Mouse (Mus musculus): ENCODE measurements at regions not wholly inside any gene's neighbourhood (a gene's known extent, or its start where the extent isn't known, plus 50 kb on each side); places are given as distances from the start of the nearest gene placed in this dataset.

DNA sequence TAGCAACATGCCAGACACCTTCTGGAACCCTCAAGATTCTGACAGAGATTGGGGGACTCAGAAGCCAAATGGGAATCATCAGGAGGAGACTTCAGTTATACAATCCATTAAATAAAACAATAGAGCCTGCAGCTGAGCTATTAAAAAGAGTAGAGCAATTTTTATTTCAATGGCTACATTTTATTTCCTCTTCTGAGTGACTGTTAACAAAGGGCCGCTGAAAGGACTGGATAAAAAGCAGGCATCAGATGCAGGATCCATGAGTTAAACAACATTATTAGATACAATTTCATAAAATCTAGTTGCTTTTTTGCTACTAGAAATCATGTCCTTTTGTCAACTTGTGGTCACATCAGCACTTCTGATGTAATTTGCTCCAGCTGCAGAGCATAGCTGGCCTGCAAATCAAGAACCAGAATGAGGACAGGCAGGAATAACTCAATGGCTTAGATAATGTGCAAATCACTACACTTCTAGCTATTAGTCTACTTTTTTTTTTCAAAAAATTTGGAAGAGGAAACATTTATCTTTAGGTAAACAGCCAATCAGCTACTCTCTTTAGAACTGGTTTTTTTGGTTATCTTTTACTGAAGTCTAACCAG lies 529.5 kb upstream of the Mef2c start:
- TF ChIP-seq POLR2A (IDR thresholded peaks at IDR 0.05; ENCODE audit: control insufficient read depth, extremely low read depth, insufficient read depth, low read length, poor library complexity) (no peak), CTCF (IDR thresholded peaks at IDR 0.05; ENCODE audit: borderline replicate concordance, control insufficient read depth, extremely low read depth, insufficient read depth, low read length, poor library complexity) (no peak)

Measured in thymus, adult 2 months (tissue).